Mouse (Mus musculus) ovary, adult 2 months (tissue): ENCODE data around the gene Rxrg. TPM values are rescaled to one million over a fixed set of nuclear protein-coding genes. Genes with fewer than 3 reads are reported as not detected.

Source experiments
- polyA plus RNA-seq: library from polyadenylated mRNA; depleted of rRNA; stranded (reverse); fragments of >200 nt; gene quantifications from 2 replicates; pipeline ENCODE4 v1.2.3, GENCODE M21; 2012; rRNA removed

Gene Rxrg
- 0.70 and 1.1 TPM in 2 replicates for polyA plus RNA-seq

GRCm38 (mm10) chr1:167598255-167599081 is at the start of gene Rxrg:
Rxrg (plus strand) TSS chr1:167598384.

GRCm38 (mm10) chr1:167689232-167689261 is 90.9 kb downstream of the Rxrg start, which contains the start of gene Lmx1a:
Lmx1a (plus strand) TSS chr1:167689237.

Other genes with a start within 250 kb of the Rxrg start
- 40.0 and 41.0 TPM in 2 replicates for gene Aldh9a1, start 248.4 kb upstream of the Rxrg start, polyA plus RNA-seq
- 152 and 205 TPM in 2 replicates for gene Mgst3, start 204.5 kb upstream of the Rxrg start, polyA plus RNA-seq
- 0.16 TPM in 1 of 2 replicates, not detected in the other for gene Lrrc52, start 131.6 kb upstream of the Rxrg start, polyA plus RNA-seq
- 0.06 and 0.07 TPM in 2 replicates for gene Lmx1a, start 90.9 kb downstream of the Rxrg start, polyA plus RNA-seq